Mouse (Mus musculus): Measurements from ENCODE around the gene Olfr1080.
"Not testable (repeated sequence)": the region's sequence is repeated elsewhere in the genome, so short reads cannot be mapped to it uniquely, and the experiment has no call there.

Olfr1080 gene

GRCm38 (mm10) chr2:86558135-86558534 lies at the start of gene Olfr1080:
TSS of gene Olfr1080 (minus strand) at chr2:86558235.
- not testable (repeated sequence) for DNase-seq (ENCODE audit: low spot score in 2 of 2)

- DNase-seq (ENCODE audit: low spot score in 2 of 2) = not testable (repeated sequence)
Observed at GRCm38 (mm10) chr2:86598866-86599265, 40.8 kb upstream of the Olfr1080 start, which contains the start of gene Olfr1082. TSS of gene Olfr1082 (minus strand) at chr2:86598966.

GRCm38 (mm10) chr2:86542380-86542779 lies 15.7 kb downstream of the Olfr1080 start, which contains the start of gene Olfr1079:
TSS of gene Olfr1079 (minus strand) at chr2:86542480.
- no peak for DNase-seq (ENCODE audit: low spot score in 2 of 2)

- DNase-seq (ENCODE audit: low spot score in 2 of 2) = no peak
Observed at GRCm38 (mm10) chr2:86530991-86531390, 27.0 kb downstream of the Olfr1080 start.

- no peak for DNase-seq (ENCODE audit: low spot score in 2 of 2)
Observed at GRCm38 (mm10) chr2:86508161-86508560, 49.9 kb downstream of the Olfr1080 start, which contains the start of gene Olfr1076. TSS of gene Olfr1076 (plus strand) at chr2:86508461.

Measured in urinary bladder, postnatal 36 days (tissue).